18 mouse cellular contexts compared by ENCODE assay signal in genomic region chr15:88319527-88319926, GRCm38 (mm10).
DNase-seq lines count a peak whose midpoint lies in the region; ATAC-seq and TF ChIP-seq lines count a peak whose summit lies in the region.
"Had no signal": no experiment of that assay in that cellular context is flagged by ENCODE, and none has a peak within 500 bp of the region (broad histone marks: within the 10 kb centered on the region; RNA-seq: fewer than 3 reads in every experiment).

No protein-coding gene starts in this region.

- H3K4me2 ChIP-seq in kidney, postnatal 0 days (ENCODE audit: low read length) = no peak overlapping the region
- H3K4me2 ChIP-seq: embryonic facial prominence, embryonic 13.5 days; forebrain, embryonic 12.5 days; heart, embryonic 13.5 days had no signal

- H3K36me3 ChIP-seq in kidney, postnatal 0 days (ENCODE audit: insufficient read depth, low read length) = no peaks in the 10 kb centered on the region
- H3K36me3 ChIP-seq: embryonic facial prominence, embryonic 13.5 days; forebrain, embryonic 12.5 days; heart, embryonic 13.5 days had no signal

- no peaks in the 10 kb centered on the region for H3K9me3 ChIP-seq in kidney, postnatal 0 days (replicated peaks; ENCODE audit: low read length)
- H3K9me3 ChIP-seq: embryonic facial prominence, embryonic 13.5 days; forebrain, embryonic 12.5 days; heart, embryonic 13.5 days had no signal

- peak; percentile 44 for DNase-seq in embryo, embryonic 10.5 days (ENCODE audit: low spot score)
- DNase-seq in embryo, embryonic 9.5 days (ENCODE audit: extremely low spot score) = no peak
- DNase-seq in kidney, postnatal 0 days (ENCODE audit: low spot score) = no peak
- no peak for DNase-seq in kidney, adult 8-10 months
- DNase-seq in A20 (ENCODE audit: low read depth, low spot score) (peak; percentile 19), R1 (ENCODE audit: low read depth, low spot score) (peak; percentile 50)
- no peak for DNase-seq in spleen, adult 12 weeks (ENCODE audit: low spot score)
- DNase-seq: cerebellum, adult 9-10 months; gastrocnemius, postnatal 14 days; kidney, adult 11 months; lung, postnatal 4 days; midbrain, embryonic 14.5 days had no signal

- peak; percentile 18; the same call in 1 of the 2 replicates for TF ChIP-seq CTCF in kidney, postnatal 0 days (IDR thresholded peaks at IDR 0.05; ENCODE audit: low read depth)

- H3K4me1 ChIP-seq in kidney, postnatal 0 days (replicated peaks; ENCODE audit: insufficient read depth, low read length) = no peaks in the 10 kb centered on the region
- H3K4me1 ChIP-seq: embryonic facial prominence, embryonic 13.5 days; heart, embryonic 13.5 days had no signal

- 73% methylated on average over 2 of the region's 2 CpGs for WGBS in kidney, postnatal 0 days

- no peaks in the 10 kb centered on the region for H3K27me3 ChIP-seq in kidney, postnatal 0 days (ENCODE audit: insufficient read depth, low read length)
- H3K27me3 ChIP-seq: embryonic facial prominence, embryonic 13.5 days; forebrain, embryonic 12.5 days; heart, embryonic 13.5 days had no signal

- H3K4me3 ChIP-seq in kidney, postnatal 0 days (replicated peaks; ENCODE audit: low read depth, low read length) = no peak overlapping the region
- H3K4me3 ChIP-seq: embryonic facial prominence, embryonic 13.5 days; forebrain, embryonic 12.5 days; heart, embryonic 13.5 days had no signal

- no peak overlapping the region for H3K27ac ChIP-seq in kidney, postnatal 0 days
- H3K27ac ChIP-seq: embryonic facial prominence, embryonic 13.5 days; forebrain, embryonic 12.5 days; heart, embryonic 13.5 days; liver, embryonic 14.5 days had no signal

- no peak for ATAC-seq in kidney, postnatal 0 days (replicated peaks; ENCODE audit: low FRiP score, low read depth)
- ATAC-seq in activated CD4-positive, CD25-positive, alpha-beta regulatory T cell, adult 4 months = no peak
- ATAC-seq: CD4-positive, CD25-positive, alpha-beta regulatory T cell, adult 4 months had no signal

- no peak overlapping the region for H3K9ac ChIP-seq in kidney, postnatal 0 days (ENCODE audit: low read depth, low read length)
- H3K9ac ChIP-seq: embryonic facial prominence, embryonic 13.5 days; forebrain, embryonic 12.5 days; heart, embryonic 13.5 days; liver, embryonic 14.5 days had no signal

Comparison
In these comparisons a context has a peak if more than half of its experiments do, and no peak if none do; other contexts are left out.
1. DNase-seq: peak in embryo, embryonic 10.5 days (single experiment), A20 (single experiment) and R1 (single experiment); none in embryo, embryonic 9.5 days (single experiment), kidney, postnatal 0 days (single experiment), kidney, adult 8-10 months (0 of 2) and spleen, adult 12 weeks (single experiment).